Mouse (Mus musculus): ENCODE data around the gene Atp2b2. TPM values are rescaled to one million over a fixed set of nuclear protein-coding genes. Genes with fewer than 3 reads are reported as not detected.

Gene Atp2b2
- 69.1 TPM in 2 replicates for polyA plus RNA-seq (2015; fragmentation: Nextera tagmentation; extraction: Ambion mirVana)

DNA sequence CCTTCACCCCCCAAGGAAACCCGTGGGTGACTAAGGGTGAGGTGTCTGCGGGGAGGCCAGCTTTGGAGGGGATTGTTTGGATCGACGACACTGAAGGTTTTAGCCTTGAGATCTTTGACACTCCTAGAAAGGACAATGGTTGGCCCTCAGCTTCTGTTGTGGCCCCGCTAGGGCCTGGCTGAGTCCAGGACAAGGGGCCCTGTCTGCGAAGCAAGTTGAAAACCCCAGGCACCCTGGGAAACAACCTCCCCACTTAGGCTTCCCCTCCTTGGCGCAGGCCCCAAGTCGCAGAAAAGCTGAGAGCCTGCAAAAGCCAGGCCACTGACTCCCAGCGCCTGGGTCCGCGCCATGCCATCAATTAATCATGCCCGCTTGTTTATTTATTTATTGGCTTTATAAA is at the start of gene Atp2b2:
Gene Atp2b2, minus strand, starts transcription at position 282 of the 400 bp plus-strand sequence.

DNA sequence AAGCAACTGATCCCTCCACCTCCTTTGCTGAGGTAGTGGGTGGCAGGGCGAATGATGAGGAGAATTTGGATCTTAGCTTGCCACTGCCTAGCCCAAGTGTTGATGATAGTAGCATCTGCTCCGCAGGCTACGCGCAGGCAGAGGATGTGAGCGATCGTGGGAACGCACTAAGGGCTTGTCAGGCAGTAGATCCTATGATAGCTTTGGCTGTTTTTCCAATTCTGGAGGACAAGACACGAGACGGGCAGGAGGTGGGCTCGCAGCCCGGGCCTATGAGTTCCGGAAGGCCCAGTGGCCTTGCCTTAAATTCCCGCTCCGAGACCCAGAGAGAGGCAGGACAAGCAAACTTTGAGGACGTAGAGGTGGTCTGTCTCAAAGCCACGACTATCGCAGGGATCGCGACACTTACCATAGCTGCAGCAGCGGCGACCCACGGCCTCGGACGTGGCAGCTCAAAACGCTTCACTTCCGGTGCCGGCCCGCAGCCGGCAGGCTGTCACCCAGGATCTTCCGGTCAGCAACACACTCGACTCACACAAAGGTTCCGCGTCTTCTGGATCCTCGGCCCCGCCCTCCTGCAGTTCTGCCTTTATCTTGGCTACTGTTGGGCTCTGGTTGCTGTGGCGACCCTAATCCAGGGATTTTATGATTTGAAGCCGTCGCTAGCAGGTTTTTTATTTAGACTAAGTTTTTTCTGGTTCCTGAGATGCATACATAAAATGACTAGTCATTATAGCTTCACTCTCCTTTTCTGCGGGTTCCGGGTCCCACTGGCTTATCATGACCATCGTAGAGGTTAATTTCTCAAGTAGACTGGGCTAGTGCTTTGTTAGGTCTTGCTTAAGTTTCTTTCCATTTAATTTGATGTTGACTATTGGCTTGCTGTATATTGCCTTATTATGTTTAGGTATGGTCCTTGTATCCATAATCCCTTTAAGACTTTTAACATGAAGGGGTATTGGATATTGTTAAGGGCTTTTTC is 301.9 kb downstream of the Atp2b2 start, which contains the start of gene Sec13:
Gene Sec13, minus strand, starts transcription at position 508 of the 982 bp plus-strand sequence.

DNA sequence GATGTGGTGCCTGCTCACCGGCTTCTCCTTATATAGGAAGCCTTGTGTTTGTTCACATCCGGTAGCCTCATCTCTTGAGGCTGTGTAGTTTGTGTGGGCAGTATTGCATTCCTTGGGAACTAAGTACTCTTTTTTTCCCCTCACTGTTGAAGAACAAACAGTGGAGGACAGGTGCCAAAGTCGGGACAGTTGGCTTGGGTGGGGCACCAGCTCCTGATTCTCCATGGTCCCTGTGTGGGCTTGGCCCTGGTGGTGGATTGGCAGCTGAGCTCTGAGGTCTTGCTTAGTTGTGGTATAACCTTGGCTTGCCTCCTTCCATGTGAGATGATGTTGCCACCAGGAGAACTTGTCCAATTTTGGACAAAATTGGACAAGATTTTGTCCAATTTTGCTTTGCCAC is 322.5 kb downstream of the Atp2b2 start, which contains the start of gene Ghrl:
Gene Ghrl, minus strand, starts transcription at position 3 of the 400 bp plus-strand sequence.

DNA sequence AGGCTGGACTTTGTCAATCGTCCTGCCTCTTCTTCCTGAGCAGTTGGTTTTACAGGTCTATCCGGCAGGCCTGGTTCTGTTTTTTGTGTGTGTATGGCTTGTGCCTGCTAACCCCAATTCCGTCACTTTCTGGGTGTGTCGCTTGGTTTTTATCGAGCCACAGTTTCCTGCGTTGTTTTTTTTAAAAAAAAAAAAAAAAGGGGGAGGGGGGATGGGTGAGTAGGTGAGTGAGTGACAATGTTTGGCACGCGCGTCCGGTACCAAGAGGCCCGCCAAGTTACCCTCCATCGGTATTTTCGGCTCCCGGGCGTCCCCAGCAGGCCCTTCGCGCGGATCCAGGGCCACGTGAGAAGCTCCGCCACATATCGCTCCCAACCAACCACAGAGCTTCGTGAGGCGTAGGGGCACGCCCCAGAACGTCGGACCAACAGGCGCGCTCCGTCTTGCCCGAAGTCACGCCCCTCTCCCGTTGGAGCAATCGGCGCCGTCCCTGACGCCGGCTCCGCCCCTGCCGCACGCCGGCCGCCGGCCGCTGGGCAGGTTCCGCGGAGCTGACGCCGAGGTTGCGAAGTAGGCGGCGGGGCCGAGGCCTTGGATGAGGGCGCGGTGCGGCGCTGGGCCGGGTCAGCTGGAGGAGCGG is 345.7 kb downstream of the Atp2b2 start, which contains the start of gene Tatdn2:
Gene Tatdn2, plus strand, starts transcription at position 469 of the 640 bp plus-strand sequence.

Small RNAs within 50 kb of the gene (microRNA-seq; reads per million reads assigned to microRNA genes)
- not detected for gene Mir7042

Other genes starting within 250 kb of the Atp2b2 start
- gene Slc6a11, start 88.6 kb upstream of the Atp2b2 start, polyA plus RNA-seq (2015; fragmentation: Nextera tagmentation; extraction: Ambion mirVana) = 261 and 289 TPM in 2 replicates
- 205 and 232 TPM in 2 replicates for gene Slc6a1, start 240.0 kb upstream of the Atp2b2 start, polyA plus RNA-seq (2015; fragmentation: Nextera tagmentation; extraction: Ambion mirVana)

All from neural tube, postnatal 0 days (tissue).